Mouse (Mus musculus) bone marrow macrophage, adult 2 months (primary cell): ENCODE measurements at regions not wholly inside any gene's neighbourhood (a gene's known extent, or its start where the extent isn't known, plus 50 kb on each side); places are given as distances from the start of the nearest gene placed in this dataset.

Experiments
- CTCF ChIP-seq: IDR thresholded peaks from 2 replicates; pipeline ENCODE4 v1.5.1; 2012; ENCODE audit warnings: low read depth, mild to moderate bottlenecking, low read length, moderate library complexity
- POLR2A ChIP-seq: IDR thresholded peaks from 2 replicates; pipeline ENCODE4 v1.6.1; 2012; ENCODE audit warnings: mild to moderate bottlenecking, low read depth, low read length, borderline replicate concordance

DNA sequence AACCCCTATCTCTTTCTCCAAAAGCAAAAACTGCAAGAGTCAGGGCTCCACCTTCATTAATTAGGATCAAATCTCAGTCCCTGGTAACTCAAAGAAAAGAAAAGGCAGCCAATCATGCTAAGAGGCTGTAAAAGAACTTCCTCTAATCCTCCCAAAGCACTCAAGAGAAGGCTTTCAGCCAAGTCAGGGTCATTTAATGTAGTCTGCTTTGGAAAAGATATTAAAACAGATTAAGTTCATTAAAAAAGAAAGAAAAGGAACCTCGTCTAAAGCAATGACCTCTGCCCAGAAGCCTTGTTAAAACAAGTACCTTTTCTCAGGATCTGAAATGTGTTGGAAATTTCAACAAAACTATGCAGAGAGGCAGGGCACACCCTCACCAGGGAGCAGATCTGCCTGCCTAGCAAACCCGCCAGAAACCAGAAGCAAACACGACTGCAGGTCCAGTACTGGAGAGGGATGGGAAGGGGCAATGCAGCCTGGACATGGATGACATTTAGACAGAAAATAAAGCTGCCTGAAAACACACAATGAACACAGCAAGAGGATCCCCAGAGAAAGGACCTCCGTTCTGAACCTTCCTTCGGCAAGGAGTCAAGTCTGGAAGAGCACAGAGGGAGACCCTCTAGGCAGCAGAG lies 649.9 kb upstream of the Cdh5 start:
- no peak for TF ChIP-seq POLR2A
- TF ChIP-seq CTCF, result no peak
